ENCODE assay signal across 8 mouse cellular contexts in the genomic region with DNA sequence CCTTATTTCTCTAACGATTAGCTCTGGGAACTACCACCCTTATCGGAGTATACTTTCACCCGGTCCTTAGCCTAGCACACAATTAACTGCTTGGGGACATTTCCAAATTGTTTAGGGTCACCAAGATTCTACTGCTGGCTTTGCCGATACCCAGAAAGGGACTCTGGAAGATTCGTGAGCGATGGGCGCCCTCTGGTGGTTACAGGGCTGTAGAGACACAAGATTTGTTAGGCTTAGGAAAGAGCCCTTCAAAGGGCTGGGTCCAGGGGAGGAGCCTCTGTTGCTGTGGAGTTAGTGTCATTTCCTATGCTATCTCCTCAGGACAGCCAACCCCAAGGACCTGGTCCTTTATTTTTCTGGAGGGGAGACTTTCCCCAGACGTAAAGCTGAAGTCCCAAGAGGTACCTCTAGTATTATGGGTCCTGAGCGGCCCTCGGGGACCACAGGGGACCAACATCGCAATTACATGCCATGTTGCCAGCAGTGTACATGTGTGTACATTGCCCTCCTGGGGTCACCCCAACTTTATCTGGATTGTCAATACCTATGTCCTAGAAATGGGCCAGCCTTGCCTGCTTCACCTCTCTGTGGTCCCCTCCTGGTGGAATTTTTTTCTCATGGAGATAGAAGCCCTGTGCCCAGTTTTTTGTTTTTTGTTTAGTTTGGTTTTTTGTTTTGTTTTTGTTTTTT. TPM values are rescaled to one million over a fixed set of nuclear protein-coding genes. Genes with fewer than 3 reads are reported as not detected.
DNase-seq lines count a peak whose midpoint lies in the region; ATAC-seq lines count a peak whose summit lies in the region.

No protein-coding gene starts in this region.

- H3K4me1 ChIP-seq in intestine, embryonic 15.5 days (replicated peaks): peaks cover 27% of the 10 kb centered on the region
- peaks cover 36% of the 10 kb centered on the region for H3K4me1 ChIP-seq in midbrain, embryonic 10.5 days

- no peaks in the 10 kb centered on the region for H3K27me3 ChIP-seq in intestine, embryonic 15.5 days (replicated peaks)
- no peaks in the 10 kb centered on the region for H3K27me3 ChIP-seq in midbrain, embryonic 10.5 days (ENCODE audit: low read depth, poor library complexity, severe bottlenecking)

- H3K36me3 ChIP-seq in intestine, embryonic 15.5 days: peaks cover 12% of the 10 kb centered on the region
- peaks cover 52% of the 10 kb centered on the region for H3K36me3 ChIP-seq in midbrain, embryonic 10.5 days

- H3K4me3 ChIP-seq in intestine, embryonic 15.5 days (replicated peaks): no peak overlapping the region
- H3K4me3 ChIP-seq in midbrain, embryonic 10.5 days: peak overlapping the region; percentile 36; the same call in 1 of the 2 replicates

- intact Hi-C loops in gastrocnemius, postnatal 36 days (cut with DNase I): loop anchor here (1.0 to 2.0 kb wide), 2 partner anchors 30 to 92 kb away; no protein-coding TSS in a partner anchor
- intact Hi-C loops in left cerebral cortex, postnatal 25 days (cut with DNase I): loop anchor here (1.0 kb wide), 2 partner anchors 31 to 92 kb away; no protein-coding TSS in a partner anchor

- ATAC-seq in intestine, embryonic 15.5 days: peak; percentile 50

- peak overlapping the region; percentile 31 for H3K4me2 ChIP-seq in intestine, embryonic 15.5 days (replicated peaks)

- 23% methylated on average over 11 of the region's 11 CpGs for WGBS in intestine, embryonic 15.5 days
- WGBS in midbrain, embryonic 10.5 days: 26% methylated on average over 11 of the region's 11 CpGs

- DNase-seq in adrenal gland, adult 18-20 months (ENCODE audit: low spot score in 2 of 2): peak; percentile 94 to 97
- peak; percentile 94 for DNase-seq in embryo, embryonic 11 days
- peak; percentile 87 to 93 for DNase-seq in gastrocnemius, postnatal 36 days
- DNase-seq in left cerebral cortex, postnatal 25 days (ENCODE audit: low spot score in 2 of 2): peak; percentile 93 to 96
- peak; percentile 92 for DNase-seq in midbrain, embryonic 10.5 days (ENCODE audit: low spot score)
- DNase-seq in right cerebral cortex, postnatal 36 days (ENCODE audit: low spot score in 2 of 2): peak; percentile 83 to 87
- DNase-seq in urinary bladder, postnatal 4 days (ENCODE audit: low spot score in 2 of 2): peak; percentile 82 to 93

- no peaks in the 10 kb centered on the region for H3K9me3 ChIP-seq in intestine, embryonic 15.5 days
- H3K9me3 ChIP-seq in midbrain, embryonic 10.5 days (replicated peaks): no peaks in the 10 kb centered on the region

- H3K27ac ChIP-seq in intestine, embryonic 15.5 days: peak overlapping the region; percentile 66; the same call in 1 of the 2 replicates
- peak overlapping the region; percentile 61 for H3K27ac ChIP-seq in midbrain, embryonic 10.5 days (replicated peaks)

- H3K9ac ChIP-seq in intestine, embryonic 15.5 days: no peak overlapping the region

RNA-seq across cellular contexts. Expression of a gene that starts 6.0 kb away (rescaled TPM):
- total RNA-seq in adrenal gland, adult 18-20 months (2021): 100 to 1,000 TPM; 463 to 486 TPM
- total RNA-seq in gastrocnemius, postnatal 36 days (2021): 10 to 100 TPM; 74.6 to 88.0 TPM
- 2,151 and 2,475 TPM in 2 replicates for polyA plus RNA-seq in intestine, embryonic 15.5 days (2015; fragmentation: Nextera tagmentation; extraction: Ambion mirVana)
- 100 to 1,000 TPM; 359 to 366 TPM for total RNA-seq in left cerebral cortex, postnatal 25 days (2021)
- polyA plus RNA-seq in midbrain, embryonic 10.5 days (2016; fragmentation: Nextera tagmentation; extraction: Ambion mirVana): 2,732 and 2,904 TPM in 2 replicates

RNA-seq across cellular contexts. Expression of a gene that starts 49.9 kb away (rescaled TPM):
- 10 to 100 TPM; 25.3 to 26.0 TPM for total RNA-seq in adrenal gland, adult 18-20 months (2021)
- total RNA-seq in gastrocnemius, postnatal 36 days (2021): 10 to 100 TPM; 22.8 to 25.1 TPM
- 45.8 and 56.6 TPM in 2 replicates for polyA plus RNA-seq in intestine, embryonic 15.5 days (2015; fragmentation: Nextera tagmentation; extraction: Ambion mirVana)
- total RNA-seq in left cerebral cortex, postnatal 25 days (2021): 10 to 100 TPM; 49.4 to 58.1 TPM
- polyA plus RNA-seq in midbrain, embryonic 10.5 days (2016; fragmentation: Nextera tagmentation; extraction: Ambion mirVana): 78.3 and 78.9 TPM in 2 replicates

RNA-seq across cellular contexts. Expression of a gene that starts 50.2 kb away (rescaled TPM):
- total RNA-seq in adrenal gland, adult 18-20 months (2021): 10 to 100 TPM in 1 of 2 experiments, 1 to 10 TPM in 1; 9.9 to 12.6 TPM
- total RNA-seq in gastrocnemius, postnatal 36 days (2021): 1 to 10 TPM; 7.8 to 9.1 TPM
- 32.3 and 33.0 TPM in 2 replicates for polyA plus RNA-seq in intestine, embryonic 15.5 days (2015; fragmentation: Nextera tagmentation; extraction: Ambion mirVana)
- total RNA-seq in left cerebral cortex, postnatal 25 days (2021): 10 to 100 TPM; 27.5 to 29.6 TPM
- polyA plus RNA-seq in midbrain, embryonic 10.5 days (2016; fragmentation: Nextera tagmentation; extraction: Ambion mirVana): 72.3 and 73.5 TPM in 2 replicates

Comparison
In these comparisons a context has a peak if more than half of its experiments do, and no peak if none do; other contexts are left out.
1. RNA of a gene that starts 6.0 kb away (total RNA-seq): 463 to 486 TPM in adrenal gland, adult 18-20 months and 359 to 366 TPM in left cerebral cortex, postnatal 25 days; 74.6 to 88.0 TPM in gastrocnemius, postnatal 36 days; every median in the first group is over 4 times any median in the second.
2. Peak in every context shown above with its lines, with median percentiles within 50 percentile points of each other: DNase-seq.